Mouse (Mus musculus) gastrocnemius, adult 2 months (tissue): ENCODE results near the gene Myo16. TPM values are rescaled to one million over a fixed set of nuclear protein-coding genes. Genes with fewer than 3 reads are reported as not detected.
A peak's percentile ranks its signal among the peaks of the same experiment; 100 is the strongest.

Source experiments
- DNase-seq: peaks from one replicate; pipeline ENCODE4 v3.0.0; 2022
- H3K27ac ChIP-seq: fragments of 200-600 bp; 2 replicates; pipeline ENCODE4 v1.8.1; 2022; ENCODE audit warnings: mild to moderate bottlenecking
- H3K4me3 ChIP-seq: fragments of 200-600 bp; 2 replicates; pipeline ENCODE4 v1.8.1; 2022; ENCODE audit warnings: mild to moderate bottlenecking, moderate library complexity
- CTCF ChIP-seq: fragments of 200-600 bp; IDR thresholded peaks from 2 replicates; pipeline ENCODE4 v1.8.1; 2022; ENCODE audit warnings: antibody characterized with exemption, mild to moderate bottlenecking, moderate library complexity
- intact Hi-C: fragments of 180-260 bp; cut with DNase I; formaldehyde crosslinking; loops from one replicate; pipeline ENCODE4 v1.15.1; 2025
- total RNA-seq, 2 experiments: library from RNA; stranded (reverse); gene quantifications; 2 replicates each; pipeline ENCODE4 v1.2.3; 2021

Gene Myo16
- total RNA-seq, 2 experiments from 2014 or later: 0.08 to 0.36 TPM

DNA sequence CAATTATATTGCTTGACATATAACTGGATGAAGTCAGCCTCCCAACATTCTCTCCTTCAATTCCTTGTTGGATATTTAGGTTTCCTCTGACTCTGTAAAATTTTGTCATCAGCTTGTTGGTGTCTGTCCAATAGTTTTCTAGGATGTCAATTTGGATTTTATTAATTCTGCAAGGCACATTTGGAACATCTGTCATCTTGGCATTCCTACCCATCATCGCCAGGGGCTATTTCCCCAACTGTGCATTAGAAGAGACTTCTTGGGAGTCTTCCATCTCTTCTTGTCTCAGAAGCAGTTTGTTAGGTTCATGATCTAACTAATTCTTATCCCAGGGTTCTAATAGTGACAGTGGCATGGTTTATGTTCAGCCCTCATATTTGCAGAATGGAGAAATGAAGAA is 196.7 kb downstream of the Myo16 start:
- no peak for TF ChIP-seq CTCF

DNA sequence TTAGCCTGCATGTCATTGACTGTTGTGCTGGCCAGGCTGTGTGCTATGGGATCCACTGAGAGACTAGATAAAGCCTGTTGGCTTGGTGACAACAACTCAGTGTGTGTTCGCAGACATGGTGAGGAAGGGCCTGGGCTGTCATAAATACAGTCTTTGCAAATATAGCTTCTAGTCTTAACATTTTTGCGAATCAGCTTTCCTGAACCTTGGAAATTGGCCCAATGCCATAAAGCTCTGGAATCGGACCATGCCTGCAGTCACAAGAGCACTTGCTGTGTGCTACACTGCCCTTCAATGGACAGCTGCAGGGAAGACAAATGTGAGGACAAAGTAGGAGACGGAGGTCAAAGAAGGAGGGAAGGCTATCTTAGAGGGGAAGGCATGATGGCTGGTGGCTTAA is 205.0 kb downstream of the Myo16 start:
- no peak for DNase-seq
- H3K27ac ChIP-seq: no peak overlapping the region
- intact Hi-C loops: no loop called here
- no peak overlapping the region for H3K4me3 ChIP-seq
- no peak for TF ChIP-seq CTCF

More for the DNA sequence above, 196.7 kb downstream of the Myo16 start:
- Histone ChIP-seq H3K4me3 (no peak overlapping the region), H3K27ac (no peak overlapping the region)
- DNase-seq: no peak
- intact Hi-C loops: no loop called here

DNA sequence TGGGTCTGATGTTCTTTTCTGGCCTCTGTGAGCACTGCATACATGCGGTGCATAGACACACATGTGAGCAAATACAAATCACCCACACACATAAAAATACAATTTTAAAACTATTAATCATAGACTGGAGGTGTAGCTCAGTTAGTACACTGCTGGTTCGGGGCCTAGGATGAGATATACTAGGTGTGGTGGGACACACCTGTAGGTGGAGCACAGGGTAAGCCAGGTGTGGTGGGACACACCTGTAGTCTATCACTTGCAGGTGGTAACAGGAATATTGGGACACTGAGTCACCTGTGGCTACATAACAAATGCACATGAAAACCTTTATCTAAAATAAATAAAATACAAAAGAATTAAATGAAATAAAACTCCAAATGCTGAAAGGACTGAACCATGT is 209.2 kb downstream of the Myo16 start:
- TF ChIP-seq CTCF: no peak

DNA sequence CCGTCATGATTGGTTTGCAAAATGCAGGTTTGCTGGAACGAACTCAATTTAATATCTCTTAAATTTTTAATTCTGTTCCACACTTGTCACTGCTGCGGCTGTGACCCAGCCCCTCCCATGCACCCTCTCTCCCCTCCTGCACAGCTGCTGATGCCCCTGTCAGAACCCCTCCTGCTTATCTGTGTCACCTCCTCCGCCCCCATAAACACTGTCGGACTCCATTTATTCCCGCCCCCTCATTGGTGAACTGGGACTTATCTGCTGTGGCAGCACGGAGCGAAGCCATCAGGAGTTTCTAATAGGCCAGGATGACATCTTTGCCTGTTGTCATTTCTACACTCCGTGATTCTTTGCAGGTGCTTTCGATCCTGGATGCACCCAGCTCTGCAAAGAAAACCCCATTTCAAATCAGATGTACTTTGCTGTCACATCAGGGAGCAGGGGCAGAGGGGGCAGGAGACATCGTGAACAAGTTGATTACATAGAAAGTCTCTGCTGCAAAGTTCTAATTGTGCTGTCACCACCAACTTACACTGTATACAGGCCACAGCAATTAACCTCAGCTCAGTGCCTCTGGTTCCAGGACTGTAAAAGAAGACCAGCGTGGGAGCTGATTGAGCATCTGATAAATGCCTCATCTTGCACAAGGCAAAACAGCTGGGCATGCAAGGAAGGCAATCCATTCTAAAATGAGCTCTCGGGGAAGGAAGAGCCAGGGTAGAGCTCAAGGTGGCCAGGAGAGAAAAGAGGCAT is 210.1 kb downstream of the Myo16 start:
- no peak for TF ChIP-seq CTCF
- no peak overlapping the region for H3K27ac ChIP-seq
- DNase-seq: no peak
- no peak overlapping the region for H3K4me3 ChIP-seq
- intact Hi-C loops: no loop called here

More for the DNA sequence above, 209.2 kb downstream of the Myo16 start:
- H3K27ac ChIP-seq: no peak overlapping the region
- intact Hi-C loops: no loop called here
- H3K4me3 ChIP-seq: no peak overlapping the region
- DNase-seq: no peak

DNA sequence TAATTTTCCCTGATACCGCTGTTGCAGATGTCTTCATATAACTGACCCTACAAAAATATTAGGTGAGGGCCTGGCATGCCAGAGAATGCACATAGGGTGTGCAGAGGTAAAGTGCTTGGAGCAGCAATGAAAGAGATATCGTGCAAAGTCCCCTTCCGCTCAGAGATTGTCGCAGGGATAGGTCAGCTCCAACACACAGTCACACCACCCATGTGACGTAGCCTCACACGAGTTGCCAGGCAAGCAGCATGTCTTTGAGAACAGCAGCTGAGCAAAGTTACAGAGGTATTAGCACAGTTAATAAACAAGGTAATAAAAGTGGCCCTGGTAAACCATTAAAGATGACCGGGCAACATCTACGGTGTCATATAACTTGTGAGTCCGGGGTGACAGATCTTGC is 212.4 kb downstream of the Myo16 start:
- no peak overlapping the region for H3K4me3 ChIP-seq
- intact Hi-C loops: no loop called here
- DNase-seq: no peak
- no peak for TF ChIP-seq CTCF
- no peak overlapping the region for H3K27ac ChIP-seq

DNA sequence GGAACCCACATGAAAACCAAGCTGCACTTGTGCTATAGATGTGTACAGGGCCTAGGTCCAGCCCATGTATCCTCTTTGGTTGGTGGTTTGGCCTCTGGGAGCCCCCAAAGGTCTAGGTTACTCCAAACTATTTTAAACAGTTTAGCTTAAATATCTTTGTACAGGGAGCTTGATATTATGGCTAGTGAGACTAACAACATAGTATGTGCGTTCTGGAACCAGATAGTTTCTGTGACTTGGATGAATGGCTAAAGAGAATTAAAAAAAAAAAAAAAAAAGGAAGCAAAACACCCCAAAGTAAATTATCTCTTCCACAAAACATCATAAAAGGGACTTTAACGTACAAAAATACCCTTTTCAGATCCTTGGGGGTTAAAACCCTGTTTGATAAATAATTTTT is 218.9 kb downstream of the Myo16 start:
- intact Hi-C loops: no loop called here

DNA sequence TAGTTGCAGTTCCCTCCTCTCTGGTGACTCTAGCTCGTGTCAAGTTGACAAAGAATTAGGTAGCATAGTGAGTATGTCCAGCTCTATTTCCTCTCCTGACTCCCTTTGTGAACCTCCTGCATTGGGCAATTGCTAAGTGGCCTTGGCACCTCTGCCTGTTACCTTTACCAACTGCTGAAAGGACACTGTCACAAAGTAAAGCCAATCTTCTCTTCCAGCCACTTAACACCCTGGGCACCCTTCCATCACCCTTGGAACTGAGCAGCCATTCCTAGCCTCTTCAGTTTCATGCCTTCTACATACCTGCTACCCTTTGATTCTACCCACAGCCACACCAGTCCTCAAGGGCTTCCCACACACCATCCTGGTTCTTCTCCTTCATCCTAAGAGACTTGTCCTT is 233.4 kb downstream of the Myo16 start:
- intact Hi-C loops: no loop called here
- no peak for TF ChIP-seq CTCF
- no peak overlapping the region for H3K27ac ChIP-seq
- peak; percentile 40 for DNase-seq
- no peak overlapping the region for H3K4me3 ChIP-seq

More for the DNA sequence above, 218.9 kb downstream of the Myo16 start:
- H3K4me3 ChIP-seq: no peak overlapping the region
- DNase-seq: no peak
- no peak overlapping the region for H3K27ac ChIP-seq
- no peak for TF ChIP-seq CTCF

DNA sequence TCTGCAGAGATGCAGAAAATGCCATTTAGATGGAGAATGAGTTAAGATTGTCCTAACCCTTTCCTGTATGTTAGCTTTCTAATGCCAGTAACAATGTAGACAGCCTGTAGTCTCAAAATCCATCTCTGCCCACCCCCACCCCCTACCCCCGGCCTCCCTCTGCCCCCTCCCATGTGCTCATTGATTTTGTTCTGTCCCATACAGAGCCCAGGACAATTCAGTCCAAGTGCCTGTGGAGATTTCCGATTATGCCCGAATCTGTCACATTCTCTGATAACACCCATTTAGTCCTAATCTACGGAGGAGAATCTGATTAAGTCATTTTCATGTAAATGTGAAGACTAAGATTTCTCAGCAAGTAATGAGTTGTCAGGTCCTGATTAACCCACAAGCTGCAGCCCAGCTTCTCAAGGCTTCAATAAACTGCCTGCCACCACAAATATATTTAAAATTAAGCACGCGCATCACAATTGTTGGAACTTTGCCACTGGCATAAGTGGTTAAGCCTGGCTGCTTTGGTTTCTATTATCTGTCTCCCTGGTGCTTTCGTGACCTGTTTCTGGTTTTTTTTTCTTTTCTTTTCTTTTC is 237.5 kb downstream of the Myo16 start:
- intact Hi-C loops: no loop called here
- Histone ChIP-seq H3K4me3 (no peak overlapping the region), H3K27ac (no peak overlapping the region)
- DNase-seq: no peak
- no peak for TF ChIP-seq CTCF

DNA sequence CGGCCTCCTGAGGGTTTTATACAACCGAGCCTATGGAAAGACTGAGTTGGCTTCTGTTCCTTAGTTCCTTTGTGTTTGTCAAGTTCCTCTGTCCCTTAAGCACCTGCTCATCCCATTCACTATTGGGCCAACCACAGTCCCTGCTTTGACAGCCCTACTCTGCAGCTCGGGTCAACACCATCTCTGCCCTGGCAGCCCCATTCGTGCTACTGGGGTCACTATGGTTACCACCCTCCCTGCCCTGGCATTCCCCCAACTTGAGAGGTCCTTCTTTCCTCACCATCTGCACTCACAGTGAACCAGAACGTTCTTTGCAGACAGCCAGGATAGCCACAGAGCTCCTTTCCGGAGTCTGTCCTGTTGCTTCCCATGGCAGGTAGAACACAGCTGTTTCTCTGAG is 238.2 kb downstream of the Myo16 start:
- intact Hi-C loops: no loop called here
- DNase-seq: no peak
- H3K27ac ChIP-seq: no peak overlapping the region
- H3K4me3 ChIP-seq: no peak overlapping the region
- TF ChIP-seq CTCF: no peak

DNA sequence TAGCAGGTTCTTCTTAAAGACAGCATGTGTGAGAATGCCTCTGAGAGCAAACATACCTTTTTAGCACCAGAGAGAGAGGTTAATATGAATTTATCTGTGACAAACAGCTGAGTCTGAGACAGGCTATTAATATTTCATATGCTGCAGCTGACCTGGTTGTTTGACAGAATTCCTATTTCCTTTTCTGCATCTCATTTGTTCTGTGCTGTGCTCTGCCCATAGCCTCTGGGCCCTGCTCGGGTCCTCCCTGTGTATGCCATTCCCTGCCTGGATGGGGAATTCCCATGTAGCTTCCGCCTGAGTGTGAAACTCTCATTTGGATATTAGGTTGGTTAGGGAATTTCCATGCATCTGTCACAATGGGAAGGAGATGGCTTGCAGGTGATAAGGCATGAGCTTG is 240.8 kb downstream of the Myo16 start:
- no peak for TF ChIP-seq CTCF
- Histone ChIP-seq H3K4me3 (no peak overlapping the region), H3K27ac (no peak overlapping the region)
- intact Hi-C loops: no loop called here
- no peak for DNase-seq

DNA sequence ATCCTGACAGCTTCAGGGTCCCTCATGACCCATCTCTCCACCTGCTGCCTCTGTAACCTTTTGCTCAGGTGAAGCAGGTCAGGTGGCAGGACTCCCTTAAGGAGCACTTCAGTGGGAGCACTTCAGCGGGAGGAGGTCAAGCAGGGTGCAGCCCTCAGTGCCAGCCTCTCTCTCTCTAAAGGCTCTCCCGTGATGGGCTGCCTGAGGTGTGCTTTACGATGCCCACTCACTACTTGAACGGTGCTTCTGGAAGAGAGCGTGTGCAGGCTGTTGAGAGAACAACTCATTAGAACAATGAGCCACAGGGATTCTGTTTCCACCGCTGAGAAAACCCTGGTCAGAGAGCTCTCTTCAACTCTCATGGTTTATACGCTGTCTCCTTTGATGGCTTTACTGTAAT is 241.4 kb downstream of the Myo16 start:
- no peak for DNase-seq
- TF ChIP-seq CTCF: no peak
- intact Hi-C loops: no loop called here
- Histone ChIP-seq H3K4me3 (no peak overlapping the region), H3K27ac (no peak overlapping the region)

DNA sequence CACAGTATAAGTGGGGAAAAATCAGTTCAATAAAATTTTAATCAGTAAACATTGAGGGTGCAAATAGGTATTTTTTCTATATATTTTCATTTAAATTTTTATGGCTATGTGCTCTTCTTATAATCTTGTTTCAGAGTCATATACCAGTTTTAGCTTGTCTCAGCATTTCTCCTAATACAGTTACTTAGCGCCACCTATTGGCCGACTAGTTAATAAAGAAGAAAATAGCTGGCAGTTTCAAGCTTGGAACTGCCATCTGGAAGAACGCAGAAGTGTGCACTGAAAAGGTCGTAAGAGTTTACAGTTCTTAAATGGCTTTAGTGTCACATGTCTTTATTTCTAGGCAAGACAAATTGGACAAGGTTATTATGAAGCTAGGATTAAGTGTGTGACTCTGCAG is 248.9 kb downstream of the Myo16 start:
- Histone ChIP-seq H3K27ac (no peak overlapping the region), H3K4me3 (no peak overlapping the region)
- DNase-seq: no peak
- intact Hi-C loops: loop anchor here (2.0 to 5.0 kb wide), 3 partner anchors 170 to 426 kb away; partner anchors contain the start of genes Abhd13 and Lig4
- TF ChIP-seq CTCF: peak; percentile 86

DNA sequence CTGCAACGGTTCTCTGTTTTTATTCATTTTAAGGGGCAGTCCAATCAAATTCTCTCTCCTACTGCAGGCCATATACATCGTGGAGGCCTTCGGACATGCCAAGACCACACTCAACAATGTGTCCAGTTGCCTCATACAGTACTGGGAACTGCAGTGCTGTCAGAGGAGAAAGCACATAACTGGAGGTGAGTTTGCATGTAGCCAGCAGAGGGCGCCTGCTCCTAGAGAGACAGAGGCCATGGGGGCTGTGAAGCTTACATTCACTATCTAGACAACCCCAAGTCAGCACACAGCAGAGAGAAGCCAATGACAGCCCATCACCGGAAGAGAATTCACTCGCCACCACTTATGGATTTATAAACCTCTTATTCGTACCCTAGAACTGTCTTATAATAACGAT is 251.8 kb downstream of the Myo16 start:
- TF ChIP-seq CTCF: peak; percentile 70
- H3K27ac ChIP-seq: no peak overlapping the region
- H3K4me3 ChIP-seq: no peak overlapping the region
- intact Hi-C loops: no loop called here
- peak; percentile 58 for DNase-seq

DNA sequence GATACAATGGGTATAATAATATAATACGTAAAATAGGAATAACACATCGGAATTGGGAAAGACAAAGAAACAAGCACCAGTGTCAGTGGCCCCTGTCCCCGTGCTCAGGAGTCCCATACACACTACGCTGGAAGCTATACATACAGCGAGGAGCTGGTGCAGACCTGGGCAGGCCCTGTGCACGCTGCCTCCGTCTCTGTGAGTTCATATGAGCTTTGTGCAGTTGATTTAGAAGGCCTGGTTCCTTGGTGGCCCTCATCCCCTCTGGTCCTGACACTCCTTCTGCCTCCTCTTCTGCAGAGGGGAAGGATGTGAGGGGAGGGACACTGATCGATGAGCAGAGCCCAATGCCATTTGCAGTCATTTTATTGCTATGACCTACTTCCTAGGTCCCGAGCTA is 255.3 kb downstream of the Myo16 start:
- intact Hi-C loops: no loop called here
- Histone ChIP-seq H3K4me3 (no peak overlapping the region), H3K27ac (no peak overlapping the region)
- no peak for DNase-seq
- TF ChIP-seq CTCF: no peak
